Mouse (Mus musculus) liver, embryonic 16.5 days (tissue): ENCODE measurements around the gene Pdilt. TPM values are rescaled to one million over a fixed set of nuclear protein-coding genes. Genes with fewer than 3 reads are reported as not detected.

Experiments used
- ATAC-seq: fragments of 200-750 bp; cut with Nextera tagmentation; 2 replicates; pipeline ENCODE4 v1.8.0; 2017; ENCODE audit warnings: low read depth, mild to moderate bottlenecking, moderate number of reproducible peaks, moderate library complexity
- H3K27ac ChIP-seq: fragments of 300-500 bp; sonication (generic); 2 replicates; pipeline ENCODE4 v1.5.1; 2014; ENCODE audit warnings: mild to moderate bottlenecking, low read length
- H3K27me3 ChIP-seq: fragments of 300-500 bp; sonication (generic); 2 replicates; pipeline ENCODE4 v1.6.1; 2014; ENCODE audit warnings: low read depth, low read length, mixed read lengths; ENCODE audit not compliant: control insufficient read depth, insufficient read depth
- H3K36me3 ChIP-seq: fragments of 300-500 bp; sonication (generic); 2 replicates; pipeline ENCODE4 v1.6.1; 2014; ENCODE audit warnings: mild to moderate bottlenecking; ENCODE audit not compliant: control insufficient read depth, insufficient read depth
- H3K4me1 ChIP-seq: fragments of 300-500 bp; sonication (generic); 2 replicates; pipeline ENCODE4 v1.6.1; 2014; ENCODE audit warnings: low read depth, low read length, mixed read lengths; ENCODE audit not compliant: control insufficient read depth
- H3K4me2 ChIP-seq: fragments of 300-500 bp; sonication (generic); 2 replicates; pipeline ENCODE4 v1.6.1; 2014; ENCODE audit warnings: low read depth, low read length, mixed read lengths
- H3K4me3 ChIP-seq: fragments of 300-500 bp; sonication (generic); 2 replicates; pipeline ENCODE4 v1.5.1; 2014; ENCODE audit warnings: low read depth, mild to moderate bottlenecking, low read length
- H3K9ac ChIP-seq: fragments of 300-500 bp; sonication (generic); 2 replicates; pipeline ENCODE4 v1.6.1; 2014; ENCODE audit warnings: low read depth, low read length
- H3K9me3 ChIP-seq: fragments of 300-500 bp; sonication (generic); replicated peaks from 2 replicates; pipeline ENCODE4 v1.6.1; 2016; ENCODE audit warnings: low read length; ENCODE audit not compliant: control insufficient read depth
- WGBS: fragments of 180-500 bp; shearing (Covaris S2); extraction: QIAGEN DNeasy Blood & Tissue Kit; methylation state at CpG from one replicate; pipeline ENCODE4 v1.1.7; 2014; ENCODE audit not compliant: insufficient replicate concordance; 5-methylcytosine and 5-hydroxymethylcytosine counted together
- polyA plus RNA-seq: library from polyadenylated mRNA; unstranded; fragments of >200 nt; fragmentation: Nextera tagmentation; extraction: Ambion mirVana; gene quantifications from 2 replicates; pipeline ENCODE4 v1.2.1, GENCODE M21; 2015

The Pdilt gene
- polyA plus RNA-seq, 1 experiment from 2014 or later: not detected

DNA sequence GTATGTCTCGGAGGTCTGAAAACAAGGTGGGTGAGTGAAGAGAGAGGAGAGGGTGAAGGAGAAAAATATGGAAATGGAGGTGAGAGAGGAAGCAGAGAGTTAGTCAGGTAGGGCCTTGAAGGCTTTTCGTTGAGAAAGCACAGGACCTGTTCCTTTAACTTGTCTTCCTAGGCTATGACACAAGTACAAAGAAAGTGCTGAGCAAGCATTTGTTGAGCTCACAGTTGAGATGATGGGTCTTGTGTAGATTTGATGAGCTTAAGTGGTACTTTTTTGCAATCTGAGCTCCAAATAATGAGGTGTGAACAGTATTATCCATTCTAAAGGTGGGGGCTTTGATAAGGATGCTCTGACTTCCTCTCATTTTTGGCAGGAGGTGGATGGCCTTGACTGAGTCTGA, 11.1 kb upstream of the Pdilt start:
- no peak overlapping the region for H3K27ac ChIP-seq
- H3K9me3 ChIP-seq: no peaks in the 10 kb centered on the region
- no peak overlapping the region for H3K4me3 ChIP-seq
- no peak overlapping the region for H3K9ac ChIP-seq
- no peak overlapping the region for H3K4me2 ChIP-seq
- no peaks in the 10 kb centered on the region for H3K27me3 ChIP-seq
- H3K4me1 ChIP-seq: no peaks in the 10 kb centered on the region
- H3K36me3 ChIP-seq: no peaks in the 10 kb centered on the region
- WGBS: 54% methylated on average over 2 of the region's 2 CpGs
- ATAC-seq: no peak

DNA sequence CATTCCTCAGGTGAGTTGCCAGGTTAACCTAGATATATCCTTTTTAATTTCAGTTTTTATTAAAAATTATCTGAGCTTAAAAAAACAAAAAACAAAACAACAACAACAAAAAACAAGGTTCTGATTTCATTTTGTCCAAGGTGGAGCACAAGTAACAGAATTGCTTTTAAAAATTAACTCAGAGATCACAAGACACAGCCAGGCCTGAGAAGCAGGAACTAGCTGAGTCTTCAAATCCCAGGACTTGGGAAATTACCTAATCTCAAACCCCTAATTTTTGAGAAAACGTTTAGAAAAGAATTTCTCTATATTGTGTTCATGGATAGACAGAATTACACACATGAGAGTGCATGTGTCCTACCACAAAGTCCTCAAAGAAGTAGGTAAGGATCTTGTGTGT, 9.6 kb upstream of the Pdilt start:
- H3K27ac ChIP-seq: no peak overlapping the region
- WGBS: 23% methylated on average over 1 of the region's 1 CpGs
- no peaks in the 10 kb centered on the region for H3K4me1 ChIP-seq
- no peaks in the 10 kb centered on the region for H3K9me3 ChIP-seq
- H3K36me3 ChIP-seq: no peaks in the 10 kb centered on the region
- H3K9ac ChIP-seq: no peak overlapping the region
- H3K27me3 ChIP-seq: no peaks in the 10 kb centered on the region
- H3K4me3 ChIP-seq: no peak overlapping the region
- ATAC-seq: no peak
- H3K4me2 ChIP-seq: no peak overlapping the region

DNA sequence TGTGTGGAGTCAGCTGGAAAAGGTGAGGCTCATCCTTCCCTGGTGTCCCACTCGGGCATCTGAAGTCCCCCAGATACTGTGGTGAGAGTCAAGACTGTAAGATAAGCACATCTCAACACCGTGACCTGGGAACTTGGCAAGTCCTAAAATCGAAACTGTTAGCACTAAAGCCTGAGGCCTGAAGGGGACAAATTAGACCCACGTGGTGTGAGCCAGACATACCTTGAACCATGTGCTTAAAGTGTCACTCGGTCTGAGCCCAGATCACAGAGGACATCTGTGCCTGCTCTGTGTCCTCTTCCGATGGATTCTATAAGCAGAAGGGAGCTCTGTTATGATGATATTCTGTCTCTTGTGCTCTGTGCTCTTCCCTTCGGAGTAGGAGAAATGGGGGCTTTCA, 5.3 kb upstream of the Pdilt start:
- no peak overlapping the region for H3K4me3 ChIP-seq
- no peak for ATAC-seq
- WGBS: 54% methylated on average over 7 of the region's 7 CpGs
- H3K9ac ChIP-seq: no peak overlapping the region
- no peaks in the 10 kb centered on the region for H3K9me3 ChIP-seq
- H3K27ac ChIP-seq: no peak overlapping the region
- no peaks in the 10 kb centered on the region for H3K36me3 ChIP-seq
- no peaks in the 10 kb centered on the region; the same call in 1 of the 2 replicates for H3K4me1 ChIP-seq
- H3K27me3 ChIP-seq: no peaks in the 10 kb centered on the region
- H3K4me2 ChIP-seq: no peak overlapping the region

DNA sequence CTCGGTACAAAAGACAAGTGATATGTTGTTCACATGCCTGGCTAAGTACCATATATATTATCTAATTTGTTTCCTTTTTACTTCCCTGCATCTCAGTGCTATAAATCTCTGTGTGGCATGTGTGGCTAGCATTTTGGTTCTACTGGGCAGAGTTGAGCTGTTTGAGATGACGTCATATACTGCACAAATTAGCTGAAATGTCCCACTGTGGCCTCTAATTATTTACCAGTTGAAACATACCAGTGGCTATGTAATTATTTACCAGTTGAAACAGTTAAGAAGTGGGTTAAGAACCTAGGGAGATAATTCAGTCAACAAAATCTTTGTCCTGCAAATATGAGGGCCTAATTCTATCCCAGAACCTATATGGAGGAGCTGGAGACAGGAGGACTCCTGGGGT, 4.3 kb upstream of the Pdilt start:
- no peak overlapping the region for H3K4me2 ChIP-seq

DNA sequence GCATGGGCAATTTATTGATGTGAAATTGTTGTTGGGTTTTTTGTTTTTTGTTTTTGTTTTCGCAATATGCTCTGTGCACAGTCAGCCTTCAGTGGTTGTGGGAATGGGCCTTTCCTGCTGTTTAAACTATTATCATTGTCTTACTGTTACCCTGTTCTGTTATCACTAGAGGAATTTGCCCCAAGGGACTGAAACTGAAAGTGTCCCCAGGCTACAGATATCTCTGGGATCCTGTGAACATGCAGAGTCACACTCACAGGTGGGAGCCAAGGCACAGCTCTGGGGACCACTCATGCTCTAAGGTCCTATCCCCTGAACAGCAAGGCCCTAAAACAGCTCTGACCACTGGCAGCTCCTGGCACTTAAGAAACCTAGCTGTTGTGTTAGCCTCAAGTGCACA, 3.8 kb upstream of the Pdilt start:
- 0 out of 2 replicates have a peak, but pooled peaks have one; percentile 32 for ATAC-seq
- Histone ChIP-seq H3K27me3 (no peaks in the 10 kb centered on the region), H3K4me2 (no peak overlapping the region), H3K4me1 (no peaks in the 10 kb centered on the region; the same call in 1 of the 2 replicates), H3K9me3 (no peaks in the 10 kb centered on the region), H3K27ac (no peak overlapping the region), H3K9ac (no peak overlapping the region), H3K36me3 (no peaks in the 10 kb centered on the region), H3K4me3 (no peak overlapping the region)
- 60% methylated on average over 1 of the region's 1 CpGs for WGBS

More for the DNA sequence above, 4.3 kb upstream of the Pdilt start:
- no peaks in the 10 kb centered on the region for H3K36me3 ChIP-seq
- H3K4me1 ChIP-seq: no peaks in the 10 kb centered on the region; the same call in 1 of the 2 replicates
- H3K27me3 ChIP-seq: no peaks in the 10 kb centered on the region
- ATAC-seq: 0 out of 2 replicates have a peak, but pooled peaks have one; percentile 8
- WGBS: 51% methylated on average over 2 of the region's 2 CpGs
- H3K27ac ChIP-seq: no peak overlapping the region
- H3K9me3 ChIP-seq: no peaks in the 10 kb centered on the region
- no peak overlapping the region for H3K9ac ChIP-seq
- no peak overlapping the region for H3K4me3 ChIP-seq

DNA sequence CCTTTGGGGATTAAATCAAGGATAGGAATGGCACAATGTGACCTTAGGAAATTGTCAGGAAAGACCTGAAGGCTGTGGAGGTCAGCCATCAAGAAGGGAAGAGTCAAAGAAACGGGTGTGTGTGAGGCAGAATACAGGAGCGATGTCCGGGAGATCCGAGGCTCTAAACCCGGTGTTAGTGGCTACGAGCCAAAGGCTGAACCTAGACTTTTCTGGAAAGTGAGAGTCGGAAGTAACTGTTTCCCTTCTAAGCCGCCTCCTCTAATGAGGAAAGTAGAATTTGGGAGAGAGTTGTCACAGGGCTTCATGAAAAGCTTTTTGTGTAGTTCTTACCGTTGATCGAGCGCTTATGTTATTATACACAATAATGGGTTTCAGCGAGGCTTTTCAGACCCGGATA, 3.2 kb upstream of the Pdilt start:
- no peak for ATAC-seq
- H3K9ac ChIP-seq: no peak overlapping the region
- no peak overlapping the region for H3K4me2 ChIP-seq
- H3K4me3 ChIP-seq: no peak overlapping the region
- H3K9me3 ChIP-seq: no peaks in the 10 kb centered on the region
- 71% methylated on average over 13 of the region's 13 CpGs for WGBS
- H3K36me3 ChIP-seq: no peaks in the 10 kb centered on the region
- no peaks in the 10 kb centered on the region for H3K27me3 ChIP-seq
- H3K27ac ChIP-seq: no peak overlapping the region
- no peaks in the 10 kb centered on the region; the same call in 1 of the 2 replicates for H3K4me1 ChIP-seq

DNA sequence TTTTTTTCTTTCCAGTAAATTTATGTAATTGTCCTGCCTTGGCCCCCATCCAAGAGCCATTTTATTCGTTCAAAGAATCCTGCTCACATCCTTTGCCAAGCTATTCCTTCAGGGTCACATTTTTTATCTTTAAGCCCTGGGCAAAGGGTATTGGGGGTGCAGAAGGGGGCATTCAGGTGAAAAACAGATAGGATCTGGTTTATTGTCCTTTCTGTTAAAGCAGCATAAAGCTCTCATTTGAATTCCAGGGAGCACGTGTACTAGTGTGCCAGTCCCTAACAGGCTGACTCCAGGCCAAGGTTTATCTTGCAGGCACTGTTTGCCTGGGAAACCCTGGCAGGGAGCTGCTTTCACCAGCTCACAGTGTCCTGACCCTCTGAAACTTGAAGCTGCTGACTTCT, 2.6 kb upstream of the Pdilt start:
- no peaks in the 10 kb centered on the region; the same call in 1 of the 2 replicates for H3K4me1 ChIP-seq
- H3K27ac ChIP-seq: no peak overlapping the region
- no peaks in the 10 kb centered on the region for H3K9me3 ChIP-seq
- no peak overlapping the region for H3K9ac ChIP-seq
- H3K4me3 ChIP-seq: no peak overlapping the region
- ATAC-seq: peak; percentile 68
- H3K27me3 ChIP-seq: no peaks in the 10 kb centered on the region
- no peak overlapping the region for H3K4me2 ChIP-seq
- 37% methylated on average over 2 of the region's 2 CpGs for WGBS
- no peaks in the 10 kb centered on the region for H3K36me3 ChIP-seq

DNA sequence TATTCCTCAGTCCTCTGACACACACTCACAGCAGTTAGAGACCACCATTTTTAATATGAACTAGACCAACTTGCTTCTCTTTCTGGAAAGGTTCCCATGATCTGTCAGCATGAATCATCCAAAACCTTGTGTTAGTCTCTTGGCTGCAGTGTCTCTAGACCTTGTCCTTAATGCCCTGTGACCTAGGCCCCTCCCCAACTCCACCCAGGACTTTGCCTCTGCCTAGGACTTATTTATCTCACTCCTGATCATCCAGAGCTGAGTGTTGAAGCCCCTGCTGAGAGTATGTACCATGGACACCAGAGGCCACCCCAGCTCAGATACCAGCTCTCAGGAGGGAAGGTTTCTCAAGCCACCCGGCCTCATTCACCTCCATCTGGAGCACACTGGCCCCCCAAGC, 904 bp downstream of the Pdilt start:
- Histone ChIP-seq H3K27me3 (no peaks in the 10 kb centered on the region), H3K36me3 (no peaks in the 10 kb centered on the region), H3K4me3 (no peak overlapping the region), H3K4me1 (no peaks in the 10 kb centered on the region), H3K27ac (no peak overlapping the region), H3K9me3 (no peaks in the 10 kb centered on the region), H3K9ac (no peak overlapping the region), H3K4me2 (no peak overlapping the region)
- no peak for ATAC-seq
- whole genome bisulfite sequencing: 52% methylated on average over 1 of the region's 1 CpGs

DNA sequence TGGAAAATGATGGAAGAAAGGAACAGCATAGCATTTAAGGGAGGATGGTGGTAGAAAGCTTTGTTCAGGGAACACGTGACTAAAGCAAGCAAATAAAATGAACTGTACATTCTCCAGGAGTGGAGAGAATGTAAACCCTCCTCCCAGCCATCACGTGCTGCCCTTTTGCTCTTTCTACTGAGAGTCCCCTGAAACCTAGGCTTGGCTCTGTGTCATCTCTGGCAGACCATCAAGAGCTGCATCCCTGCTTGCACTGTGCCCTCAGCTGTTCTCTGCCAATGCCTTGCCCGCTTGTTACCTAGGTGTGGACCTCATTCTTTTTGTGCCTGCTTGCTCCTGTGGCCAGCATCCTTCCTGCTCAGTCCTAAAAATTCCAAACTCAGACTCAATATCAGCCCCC, 1.5 kb downstream of the Pdilt start:
- Histone ChIP-seq H3K4me3 (no peak overlapping the region), H3K9ac (no peak overlapping the region), H3K4me2 (no peak overlapping the region), H3K27ac (no peak overlapping the region), H3K36me3 (no peaks in the 10 kb centered on the region), H3K27me3 (no peaks in the 10 kb centered on the region), H3K9me3 (no peaks in the 10 kb centered on the region), H3K4me1 (no peaks in the 10 kb centered on the region)
- WGBS: 33% methylated on average over 3 of the region's 3 CpGs
- ATAC-seq: peak; percentile 39; the same call in 1 of the 2 replicates
